Mouse (Mus musculus) lung, postnatal 25 days (tissue): ENCODE data around the gene Tmpo.

Experiments used
- DNase-seq: peaks from one replicate; pipeline ENCODE4 v3.0.0; 2022; ENCODE audit warnings: low spot score

Tmpo gene

GRCm38 (mm10) chr10:91180761-91181460 is at the start of gene Tmpo:
Gene Tmpo (minus strand): TSS chr10:91181315.
- no peak for DNase-seq

DNA sequence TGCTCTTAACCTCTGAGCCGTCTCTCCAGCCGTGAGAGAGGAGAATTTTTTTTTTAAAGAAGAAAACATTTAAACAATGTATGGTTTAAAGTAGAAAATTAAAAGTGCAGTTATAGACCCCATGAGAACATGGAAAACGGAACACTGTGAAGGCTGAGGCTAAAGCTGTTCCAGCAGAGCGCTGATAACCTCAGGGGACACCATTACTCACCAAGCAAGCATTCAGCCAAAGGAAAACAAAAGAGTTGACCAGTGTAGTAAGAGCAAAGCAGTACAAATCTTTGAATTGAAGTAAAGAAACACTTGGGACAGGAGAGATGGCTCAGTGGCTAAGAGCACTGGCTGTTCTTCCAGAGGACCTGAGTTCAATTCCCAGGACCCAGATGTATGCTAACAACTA is 49.3 kb upstream of the Tmpo start:
- no peak for DNase-seq

DNA sequence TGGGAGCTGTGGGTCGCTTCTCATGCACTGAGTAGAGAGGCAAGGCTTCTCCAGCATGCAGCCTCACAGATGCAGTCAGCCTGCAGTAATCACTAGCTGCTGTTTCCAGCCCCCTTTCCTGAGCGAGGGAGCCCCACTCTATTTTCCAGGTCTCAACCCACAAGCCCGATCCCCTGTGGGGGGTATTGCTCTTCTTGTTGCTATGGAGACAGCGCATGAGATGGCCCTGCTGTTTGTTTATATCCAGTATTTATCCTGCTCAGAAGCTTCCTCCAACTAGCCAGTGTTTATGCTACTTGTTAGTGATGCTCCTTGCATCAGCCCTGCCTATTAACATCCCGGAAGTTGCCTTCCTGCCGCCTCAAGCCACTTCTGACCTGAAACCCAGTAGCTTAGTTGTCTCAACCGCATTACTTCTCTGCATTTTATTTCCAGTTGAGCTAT is 48.4 kb upstream of the Tmpo start:
- DNase-seq: no peak

DNA sequence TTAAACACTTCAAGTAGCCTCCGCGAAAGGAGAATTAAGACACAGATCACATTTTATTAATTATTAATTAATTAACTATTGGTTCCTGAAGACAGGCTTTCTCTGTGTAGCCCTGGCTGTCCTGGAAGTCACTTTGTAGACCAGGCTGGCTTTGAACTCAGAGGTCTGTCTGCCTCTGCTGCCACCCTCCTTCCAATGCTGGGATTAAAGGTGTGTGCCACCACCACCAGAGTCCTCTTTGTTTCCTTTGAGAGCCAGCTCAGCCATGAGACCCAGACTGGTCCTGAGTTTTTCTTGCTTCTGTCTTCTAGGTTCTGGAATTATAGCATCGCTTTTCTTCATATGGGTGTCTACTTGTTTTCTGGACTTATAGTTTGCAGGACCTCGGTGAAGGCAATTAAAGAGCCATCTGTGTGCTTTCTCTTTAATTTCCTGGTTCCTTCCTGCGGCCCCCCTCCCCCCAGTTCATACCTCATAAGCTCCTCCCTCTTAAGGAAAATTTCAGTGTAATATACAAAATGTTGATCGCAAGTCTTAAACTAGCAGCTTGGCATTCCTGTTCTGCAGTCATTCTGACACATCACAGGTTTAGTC is 47.9 kb upstream of the Tmpo start:
- no peak for DNase-seq

- DNase-seq: no peak
Measured at GRCm38 (mm10) chr10:91227034-91227433, 45.9 kb upstream of the Tmpo start.

- no peak for DNase-seq
Measured at GRCm38 (mm10) chr10:91222398-91223236, 41.5 kb upstream of the Tmpo start.

- DNase-seq: no peak
Measured at GRCm38 (mm10) chr10:91208899-91209667, 28.0 kb upstream of the Tmpo start.

DNA sequence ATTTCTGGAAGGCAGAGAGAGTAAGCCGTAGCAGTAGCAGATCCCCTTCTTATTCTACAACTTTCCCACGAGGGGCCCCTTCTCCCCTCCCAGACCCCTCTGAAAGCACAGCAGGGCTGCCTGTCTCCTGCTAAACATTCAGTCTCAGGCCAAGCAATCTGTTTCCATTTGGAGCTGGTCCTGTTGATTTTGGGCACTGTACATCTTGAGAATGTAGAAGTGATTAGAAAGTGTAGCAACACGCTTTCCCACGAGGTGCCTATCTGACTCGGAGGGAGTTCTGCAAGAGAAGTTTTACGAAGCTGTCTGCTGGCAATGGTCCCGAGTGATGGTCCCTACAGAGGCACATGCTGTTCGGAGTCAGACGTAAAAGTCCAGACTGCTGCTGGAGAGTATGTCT is 27.3 kb upstream of the Tmpo start:
- no peak for DNase-seq

GRCm38 (mm10) chr10:91207275-91207674 is 26.2 kb upstream of the Tmpo start:
- no peak for DNase-seq

DNA sequence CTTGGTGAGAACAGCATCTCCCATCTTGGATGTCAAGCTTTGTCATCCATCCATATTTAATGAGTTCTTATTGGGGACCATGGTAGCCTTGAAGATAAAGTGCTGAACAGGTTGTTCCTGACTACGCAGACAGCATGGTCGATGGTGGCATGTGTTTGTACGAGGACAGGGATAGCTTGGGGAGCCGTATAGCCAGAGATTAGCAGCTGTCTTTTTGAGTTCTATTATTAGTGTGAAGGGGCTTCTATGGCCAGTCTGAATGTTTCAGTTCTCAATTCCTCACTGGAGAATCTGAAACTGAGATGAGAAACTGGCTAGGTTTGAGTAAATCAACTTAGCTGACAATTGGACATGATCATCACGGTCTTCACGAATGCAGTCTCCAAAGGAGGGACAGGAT is 24.5 kb upstream of the Tmpo start:
- DNase-seq: no peak

- DNase-seq: no peak
Measured at GRCm38 (mm10) chr10:91200581-91200980, 19.5 kb upstream of the Tmpo start.

DNA sequence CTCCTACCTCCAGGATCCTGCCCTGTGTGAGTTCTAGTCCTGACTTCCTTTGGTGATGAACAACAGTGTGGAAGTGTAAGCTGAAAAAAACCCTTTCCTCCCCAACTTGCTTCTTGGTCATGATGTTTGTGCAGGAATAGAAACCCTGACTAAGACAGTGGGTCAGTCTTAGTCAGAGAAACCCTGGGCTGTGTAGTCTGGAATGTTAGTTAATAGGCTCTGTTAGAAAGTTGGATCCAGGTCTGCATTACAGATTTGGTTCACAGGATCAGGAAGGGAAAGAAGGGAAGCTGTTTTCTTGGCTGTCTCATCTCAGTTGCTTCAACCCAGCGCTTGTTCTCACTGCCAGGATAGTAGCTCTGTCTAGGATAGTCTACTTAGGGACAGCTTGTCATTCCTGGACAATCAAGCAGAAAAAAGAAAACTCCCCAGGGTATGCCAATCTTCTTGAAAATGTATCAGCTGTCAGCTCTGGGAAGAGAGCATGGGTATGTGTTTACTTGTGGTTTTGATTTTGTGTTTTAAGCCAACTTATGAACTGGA is 18.2 kb upstream of the Tmpo start:
- no peak for DNase-seq

- no peak for DNase-seq
Measured at GRCm38 (mm10) chr10:91197704-91198103, 16.6 kb upstream of the Tmpo start.

DNA sequence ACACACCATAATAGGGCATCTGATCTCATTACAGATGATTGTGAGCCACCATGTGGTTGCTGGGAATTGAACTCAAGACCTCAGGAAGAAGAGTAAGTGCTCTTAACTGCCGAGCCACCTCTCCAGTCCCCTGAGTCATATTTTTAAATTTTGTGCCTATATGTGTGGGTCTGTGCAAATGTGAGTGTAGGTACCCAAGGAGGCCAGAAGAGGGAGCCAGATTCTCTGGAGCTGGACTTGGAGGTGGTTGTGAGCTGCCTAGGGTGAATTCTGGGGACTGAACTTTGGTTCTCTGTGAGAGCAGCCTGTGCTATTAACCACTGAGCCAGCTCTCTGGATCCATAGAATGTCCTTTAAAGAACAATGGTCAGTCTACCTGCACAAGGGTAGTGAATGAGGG is 15.7 kb upstream of the Tmpo start:
- DNase-seq: no peak

DNA sequence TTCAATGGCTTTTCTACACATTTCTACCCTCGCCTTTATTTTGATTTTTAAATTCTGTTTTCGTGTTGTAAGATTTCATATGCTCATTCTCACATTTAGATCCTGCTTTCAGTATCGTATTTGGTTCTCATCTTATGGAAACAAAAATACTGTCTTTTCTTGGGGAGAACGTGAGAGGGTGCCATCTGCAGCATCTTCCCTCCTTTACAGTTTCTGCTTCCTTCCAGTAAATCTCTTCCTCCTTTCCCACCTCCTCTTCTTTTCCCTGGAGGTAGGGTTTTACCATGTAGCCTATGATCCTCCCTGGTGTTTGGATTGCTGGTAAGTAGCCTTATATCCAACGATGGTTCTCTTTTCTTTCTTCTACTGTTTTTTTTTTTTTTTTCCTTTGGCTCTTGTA is 14.6 kb upstream of the Tmpo start:
- DNase-seq: no peak

DNA sequence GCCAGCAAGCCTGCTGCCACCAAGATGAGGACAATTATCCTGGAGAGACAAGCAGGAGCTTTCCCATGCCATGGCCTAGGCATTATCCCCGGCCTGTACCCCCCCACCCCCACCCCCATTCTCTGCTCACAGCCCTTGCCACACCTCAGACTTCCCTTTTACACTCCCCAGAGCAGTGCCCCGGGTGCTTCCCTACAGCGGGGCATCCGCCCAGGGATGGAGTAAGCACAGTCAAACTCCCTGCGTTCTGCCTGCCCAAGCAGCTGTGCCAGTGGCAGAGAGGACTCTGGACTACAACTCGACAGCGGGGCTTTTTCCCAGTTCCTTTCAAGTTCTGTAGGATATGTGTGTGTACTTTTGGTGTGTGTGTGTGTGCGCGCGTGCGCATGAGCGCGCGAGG is 14.0 kb upstream of the Tmpo start:
- no peak for DNase-seq

GRCm38 (mm10) chr10:91191851-91192250 is 10.7 kb upstream of the Tmpo start:
- no peak for DNase-seq

GRCm38 (mm10) chr10:91189476-91189875 is 8.4 kb upstream of the Tmpo start:
- DNase-seq: no peak

DNA sequence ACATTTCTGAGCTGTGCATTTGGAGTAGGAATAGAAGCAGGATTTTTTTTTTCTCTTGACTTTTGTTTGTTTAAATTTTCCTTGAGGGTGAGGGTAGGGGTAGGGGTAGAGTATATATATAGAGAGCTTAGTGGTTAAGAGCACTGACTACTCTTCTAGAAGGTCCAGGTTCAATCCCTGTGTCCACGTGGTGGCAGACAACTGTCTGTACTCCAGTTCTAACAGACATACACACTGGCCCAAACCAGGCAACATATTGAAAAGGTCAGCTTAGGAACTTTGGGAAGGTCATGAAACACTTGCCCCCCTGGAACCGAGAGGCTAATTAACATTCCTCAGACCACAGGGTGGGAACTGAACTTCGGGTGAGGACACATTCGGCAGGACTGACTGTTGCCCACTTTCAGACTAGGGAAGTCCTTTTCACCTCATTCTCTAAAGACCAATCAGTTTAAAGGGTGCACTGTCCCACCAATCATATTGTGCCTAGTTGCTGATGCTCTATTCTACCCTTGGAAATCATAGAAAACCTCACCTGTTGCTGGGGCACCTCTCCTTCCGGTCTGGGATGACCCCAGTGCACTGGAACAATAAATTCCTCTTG is 7.7 kb upstream of the Tmpo start:
- DNase-seq: no peak

DNA sequence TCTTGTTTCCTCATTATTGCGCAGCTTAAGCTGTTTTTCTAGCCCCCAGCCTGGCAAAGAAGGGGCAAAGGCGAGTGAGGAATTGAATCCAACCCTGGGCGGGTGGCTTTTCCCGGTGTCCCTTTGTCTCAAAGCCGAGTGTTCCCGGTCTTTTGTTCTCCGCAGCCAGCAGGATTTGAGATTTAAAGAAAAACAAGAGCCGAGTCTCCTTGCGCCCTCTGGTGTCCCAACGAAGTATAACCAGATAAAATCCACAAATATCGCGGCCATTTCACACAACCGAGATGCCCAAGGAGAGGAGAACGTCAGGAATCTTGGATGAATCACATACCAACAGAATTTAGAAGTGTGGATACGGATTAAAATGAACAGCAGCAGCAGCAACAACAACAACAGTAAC is 6.8 kb upstream of the Tmpo start:
- peak; percentile 89 for DNase-seq

DNA sequence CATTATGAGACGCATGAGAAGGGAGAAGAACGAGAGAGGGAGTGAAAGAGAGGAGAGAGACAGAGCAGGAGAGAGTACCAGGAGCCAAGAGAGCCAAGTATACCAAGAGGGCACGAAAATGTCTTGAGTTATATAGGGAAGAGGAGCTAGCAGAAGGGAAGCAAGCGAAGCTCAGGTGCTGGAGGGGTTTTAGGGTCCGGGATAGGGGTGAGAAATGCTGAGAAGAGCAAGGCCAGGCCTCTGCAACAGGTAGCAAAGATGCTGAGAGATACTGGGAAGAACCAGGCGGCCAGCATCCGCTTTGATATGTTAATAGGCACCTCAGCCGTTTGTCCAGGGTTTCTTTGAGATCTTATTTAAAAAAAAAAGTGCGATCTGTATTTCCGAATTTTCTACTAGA is 6.2 kb upstream of the Tmpo start:
- DNase-seq: no peak

GRCm38 (mm10) chr10:91185721-91186120 is 4.6 kb upstream of the Tmpo start:
- DNase-seq: no peak
